Mouse (Mus musculus) brain, embryonic 14.5 days (tissue): Measurements from ENCODE around the gene Slc2a4.

Source experiments
- CTCF ChIP-seq: fragments of 200-500 bp; IDR thresholded peaks from 2 replicates; pipeline ENCODE4 v1.5.1; 2012; ENCODE audit warnings: inconsistent platforms, mild to moderate bottlenecking, moderate library complexity, borderline replicate concordance; ENCODE audit not compliant: insufficient read depth, insufficient read length; ENCODE audit errors: extremely low read depth
- POLR2A ChIP-seq: fragments of 200-500 bp; IDR thresholded peaks from 2 replicates; pipeline ENCODE4 v1.6.1; 2012; ENCODE audit warnings: mild to moderate bottlenecking, inconsistent platforms, borderline replicate concordance; ENCODE audit not compliant: poor library complexity, insufficient read depth, insufficient read length, severe bottlenecking; ENCODE audit errors: extremely low read depth

- TF ChIP-seq CTCF (no peak), POLR2A (no peak)
Observed at GRCm38 (mm10) chr11:69937385-69937784, 10.6 kb downstream of the Slc2a4 start.
